Mouse (Mus musculus): ENCODE results near the gene Ibsp.
A peak's percentile ranks its signal among the peaks of the same experiment; 100 is the strongest.

The Ibsp gene

GRCm38 (mm10) chr5:104298994-104299393 is at the start of gene Ibsp:
Gene Ibsp (plus strand): TSS chr5:104299171.
- DNase-seq (ENCODE audit: low spot score) = no peak

DNA sequence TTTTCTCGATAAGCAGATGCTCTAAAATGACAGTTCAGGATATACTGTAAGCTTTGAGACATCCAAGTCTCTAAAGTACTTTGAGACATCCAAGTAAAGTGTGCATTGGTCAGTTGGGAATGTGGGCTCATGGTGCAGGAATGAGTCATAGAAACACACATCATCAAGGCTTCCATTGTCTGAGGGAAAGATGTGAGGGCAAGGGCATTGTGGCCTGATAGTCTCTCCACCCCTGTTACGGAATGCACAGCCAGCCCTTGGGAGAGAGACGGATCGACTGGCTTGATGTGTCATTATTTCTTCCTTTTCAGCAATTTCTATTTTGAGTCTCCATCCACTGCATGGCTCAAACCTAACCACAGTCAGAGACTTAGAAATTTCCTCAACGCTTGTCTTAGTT is 47.2 kb upstream of the Ibsp start:
- DNase-seq (ENCODE audit: low spot score) = no peak

- no peak for DNase-seq (ENCODE audit: low spot score)
These were observed 42.4 kb upstream of the Ibsp start for GRCm38 (mm10) chr5:104256585-104256984.

GRCm38 (mm10) chr5:104261908-104262461 is 37.0 kb upstream of the Ibsp start:
- DNase-seq (ENCODE audit: low spot score) = no peak

DNA sequence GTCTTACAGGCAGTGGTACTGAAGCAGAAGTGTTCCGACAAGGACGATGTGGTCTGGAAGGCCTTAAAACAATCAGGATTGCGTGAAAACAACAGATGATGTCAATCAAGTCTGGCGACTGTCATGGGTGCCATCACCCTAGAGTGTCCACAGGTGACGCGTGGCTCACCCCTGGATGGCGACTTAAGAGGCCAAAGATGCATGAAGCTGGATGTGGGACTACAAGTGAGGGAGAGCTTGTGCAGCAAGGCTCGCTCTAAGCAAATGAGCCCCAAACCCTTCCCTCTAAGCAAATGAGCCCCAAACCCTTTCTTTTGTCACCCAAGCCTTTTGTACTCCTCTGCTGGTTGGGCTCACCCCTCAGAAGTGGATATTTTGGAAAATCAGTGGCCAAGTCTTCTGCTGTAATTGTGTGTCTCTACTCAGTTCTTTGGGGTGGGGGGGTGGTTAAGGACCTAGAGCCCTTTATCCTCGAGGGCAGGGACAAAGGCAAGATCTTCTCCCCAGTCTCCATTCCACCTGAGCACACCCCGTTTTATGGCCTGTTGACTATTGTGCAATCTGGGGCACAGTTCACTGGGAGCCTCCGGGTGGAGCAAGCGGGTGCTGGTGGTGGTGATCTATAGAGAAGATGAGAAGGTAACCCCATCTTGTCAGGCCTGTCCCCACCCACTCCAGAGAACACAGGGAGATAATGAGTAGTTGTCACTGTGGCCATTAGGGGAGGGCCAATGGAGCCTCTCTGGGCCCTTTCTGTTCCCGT is 35.8 kb upstream of the Ibsp start:
- DNase-seq (ENCODE audit: low spot score) = no peak

- no peak for DNase-seq (ENCODE audit: low spot score)
These were observed 4.8 kb upstream of the Ibsp start for GRCm38 (mm10) chr5:104294201-104294600.

DNA sequence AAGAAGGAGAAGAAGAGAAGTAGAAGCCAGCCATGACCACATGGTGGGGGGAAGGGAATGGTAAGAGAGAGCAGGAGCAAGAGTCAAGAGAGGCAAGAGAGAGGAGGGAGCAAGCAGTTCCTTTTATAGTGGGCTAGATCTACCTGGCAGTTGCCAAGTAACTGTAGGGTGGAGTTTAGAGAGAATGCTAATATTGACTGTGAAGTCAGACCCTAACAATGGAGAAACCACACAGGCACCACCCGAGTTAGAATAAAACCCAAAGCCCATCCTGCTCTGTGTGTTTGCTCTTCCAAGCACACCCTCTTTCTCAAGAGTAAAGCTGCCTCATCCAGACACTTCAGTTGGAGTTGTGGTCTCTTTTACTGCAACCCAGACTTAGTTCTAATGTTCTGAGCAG is 15.1 kb downstream of the Ibsp start:
- DNase-seq (ENCODE audit: low spot score) = no peak

DNA sequence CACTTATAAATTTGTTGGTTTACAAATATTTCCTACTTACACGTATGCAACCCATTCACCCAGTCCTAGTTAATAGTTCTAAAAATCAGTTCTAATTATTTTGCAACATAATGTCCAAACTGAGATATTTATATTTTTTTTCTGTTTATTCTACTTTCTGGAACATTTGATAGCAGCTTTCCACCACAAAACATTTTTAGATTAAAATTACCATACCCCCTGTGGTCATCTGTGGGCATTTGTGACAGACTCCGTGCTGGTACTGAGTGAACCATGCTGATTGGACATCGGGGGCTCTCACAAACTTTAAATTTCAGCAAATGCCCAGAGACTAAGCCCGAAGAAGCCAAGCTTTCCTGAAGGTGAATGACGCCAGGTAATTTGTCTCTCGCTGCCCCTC is 26.1 kb downstream of the Ibsp start, which contains the start of gene Mepe:
Gene Mepe, plus strand, starts transcription at position 301 of the 400 bp plus-strand sequence.
- no peak for DNase-seq (ENCODE audit: low spot score)

DNA sequence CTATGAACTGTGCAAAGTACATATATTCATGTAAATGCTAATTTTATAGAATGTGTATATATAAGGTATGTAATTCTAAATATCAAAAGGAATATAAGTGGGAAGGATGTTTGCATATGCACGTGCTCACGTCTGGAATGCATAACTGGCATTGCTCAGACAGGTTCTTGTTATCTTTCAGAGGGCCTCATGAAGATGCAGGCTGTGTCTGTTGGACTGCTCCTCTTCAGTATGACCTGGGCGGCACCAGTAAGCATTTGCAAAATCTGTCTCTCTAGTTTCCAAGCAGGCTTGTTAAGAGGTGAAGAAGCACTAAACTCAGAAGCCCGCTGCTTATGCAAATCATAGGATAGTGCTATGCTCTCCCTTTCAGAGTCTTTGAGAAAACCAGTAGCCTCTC is 27.9 kb downstream of the Ibsp start:
- no peak for DNase-seq (ENCODE audit: low spot score)

- DNase-seq (ENCODE audit: low spot score) = no peak
These were observed 28.4 kb downstream of the Ibsp start for GRCm38 (mm10) chr5:104327389-104327788.

GRCm38 (mm10) chr5:104327876-104328275 is 28.9 kb downstream of the Ibsp start:
- DNase-seq (ENCODE audit: low spot score) = no peak

DNA sequence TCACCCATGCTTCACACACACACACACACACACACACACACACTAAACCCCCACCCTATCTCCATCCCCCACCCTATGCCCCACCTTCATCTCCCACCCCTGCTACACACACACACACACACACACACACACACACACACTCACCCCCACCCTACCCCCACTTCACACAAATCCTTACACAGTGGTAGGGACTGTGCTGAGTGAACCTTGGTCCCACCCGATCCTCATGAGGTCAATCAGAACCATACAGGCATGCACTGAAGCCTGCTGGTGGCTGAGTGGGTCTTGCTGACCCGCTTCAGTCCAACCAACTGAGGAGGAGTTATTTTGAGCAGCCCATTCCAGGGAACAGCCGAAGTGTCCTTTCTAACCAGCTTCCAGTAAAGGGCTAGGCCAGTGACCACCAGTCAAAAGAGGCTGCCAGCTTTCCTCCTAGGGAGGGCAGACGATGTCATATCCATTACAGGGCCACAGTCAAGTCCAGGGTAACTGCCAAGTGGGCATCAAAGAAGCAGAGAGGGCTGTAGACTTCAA is 29.4 kb downstream of the Ibsp start:
- DNase-seq (ENCODE audit: low spot score) = peak; percentile 26

GRCm38 (mm10) chr5:104329381-104329780 is 30.4 kb downstream of the Ibsp start:
- DNase-seq (ENCODE audit: low spot score) = no peak

- DNase-seq (ENCODE audit: low spot score) = peak; percentile 7
These were observed 31.1 kb downstream of the Ibsp start for GRCm38 (mm10) chr5:104330088-104330487.

GRCm38 (mm10) chr5:104332296-104332695 is 33.3 kb downstream of the Ibsp start:
- DNase-seq (ENCODE audit: low spot score) = no peak

GRCm38 (mm10) chr5:104333231-104333640 is 34.3 kb downstream of the Ibsp start:
- DNase-seq (ENCODE audit: low spot score) = peak; percentile 83

DNA sequence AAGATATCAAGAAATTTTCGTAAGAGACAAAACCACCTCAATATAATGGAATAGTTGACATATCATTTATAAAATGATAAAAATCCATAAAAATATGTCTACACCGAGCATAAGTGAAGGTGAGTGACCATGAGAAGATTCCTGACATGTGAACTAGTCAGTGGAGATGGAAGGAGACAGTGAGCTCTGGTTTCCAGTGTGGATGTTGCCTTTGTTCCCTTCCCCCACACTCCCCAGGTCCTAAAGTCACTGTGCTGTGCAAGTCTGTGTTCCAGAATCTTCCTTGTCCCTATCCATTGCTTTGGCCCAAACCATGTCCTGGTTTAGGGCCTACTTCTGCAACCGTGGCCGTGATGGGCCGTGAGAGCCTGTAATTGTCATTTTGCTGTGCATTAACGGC is 34.7 kb downstream of the Ibsp start:
- DNase-seq (ENCODE audit: low spot score) = no peak

DNA sequence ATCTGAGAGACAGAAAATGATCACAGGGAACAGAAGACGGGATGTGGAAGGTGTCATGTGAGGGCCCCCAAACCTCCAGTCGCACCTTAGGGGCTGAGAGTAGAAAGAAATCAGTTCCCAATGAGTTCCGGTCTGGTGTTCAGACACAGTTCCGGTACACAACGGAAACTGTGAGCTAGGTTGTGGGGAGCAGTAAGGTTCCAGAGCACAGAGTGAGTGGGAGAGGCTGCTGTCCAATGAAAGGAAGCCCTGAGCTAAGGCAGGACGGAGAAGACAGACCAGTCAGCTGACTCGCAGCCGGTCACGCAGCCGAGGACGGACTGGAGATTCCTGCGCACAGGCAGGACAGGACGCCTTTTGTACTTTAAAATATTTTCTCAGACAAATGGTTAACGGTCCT is 35.5 kb downstream of the Ibsp start:
- no peak for DNase-seq (ENCODE audit: low spot score)

DNA sequence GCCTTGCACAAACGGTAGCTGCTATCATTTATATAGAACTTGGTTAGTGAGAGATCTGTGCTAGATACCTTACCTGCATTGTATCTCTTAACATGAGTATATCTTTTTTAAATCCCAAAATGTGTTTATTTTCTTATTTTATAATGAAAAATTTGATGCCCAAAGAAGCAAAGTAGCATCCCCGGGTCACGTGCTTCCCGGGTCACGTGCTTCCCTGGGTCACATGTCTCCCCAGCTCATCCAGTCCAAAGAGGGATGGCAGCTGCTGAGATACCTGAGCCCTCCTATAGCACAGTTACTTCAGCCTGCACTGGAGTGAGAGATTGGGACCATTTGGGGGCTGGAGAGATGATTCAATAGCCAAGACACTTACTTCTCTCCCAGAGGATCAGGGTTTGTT is 37.0 kb downstream of the Ibsp start:
- no peak for DNase-seq (ENCODE audit: low spot score)

DNA sequence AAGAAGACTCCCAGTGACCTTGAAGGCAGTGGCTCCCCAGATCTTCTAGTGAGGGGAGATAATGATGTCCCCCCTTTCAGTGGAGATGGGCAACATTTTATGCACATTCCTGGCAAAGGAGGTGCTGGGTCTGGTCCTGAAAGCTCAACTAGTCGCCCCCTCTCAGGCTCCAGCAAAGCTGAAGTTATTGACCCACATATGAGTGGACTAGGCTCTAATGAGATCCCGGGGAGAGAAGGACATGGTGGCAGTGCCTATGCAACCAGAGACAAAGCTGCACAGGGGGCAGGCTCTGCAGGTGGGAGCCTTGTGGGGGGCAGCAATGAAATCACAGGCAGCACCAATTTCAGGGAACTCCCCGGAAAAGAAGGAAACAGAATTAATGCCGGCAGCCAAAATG is 38.5 kb downstream of the Ibsp start:
- DNase-seq (ENCODE audit: low spot score) = no peak

DNA sequence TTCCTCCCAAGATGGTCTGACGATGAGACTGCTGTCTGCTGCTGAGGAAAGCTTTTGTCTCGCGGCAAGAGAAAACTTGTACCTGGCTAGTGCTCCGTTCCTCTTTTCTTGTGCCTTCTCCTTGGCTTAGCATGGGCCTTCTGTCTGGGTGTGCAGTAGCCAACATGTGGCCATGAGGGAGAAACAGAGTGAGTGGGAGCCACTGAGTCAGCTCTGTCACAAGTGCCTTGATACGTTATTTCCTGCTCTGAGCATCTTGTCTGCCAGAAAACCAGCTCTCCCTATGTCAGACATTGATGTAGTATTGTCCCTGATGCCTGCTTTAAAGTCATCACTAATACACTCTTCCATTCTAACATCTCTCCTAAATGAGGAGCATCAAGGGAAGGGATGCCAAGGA is 40.0 kb downstream of the Ibsp start:
- DNase-seq (ENCODE audit: low spot score) = no peak

- DNase-seq (ENCODE audit: low spot score) = peak; percentile 59
These were observed 40.9 kb downstream of the Ibsp start for GRCm38 (mm10) chr5:104339706-104340512.

DNA sequence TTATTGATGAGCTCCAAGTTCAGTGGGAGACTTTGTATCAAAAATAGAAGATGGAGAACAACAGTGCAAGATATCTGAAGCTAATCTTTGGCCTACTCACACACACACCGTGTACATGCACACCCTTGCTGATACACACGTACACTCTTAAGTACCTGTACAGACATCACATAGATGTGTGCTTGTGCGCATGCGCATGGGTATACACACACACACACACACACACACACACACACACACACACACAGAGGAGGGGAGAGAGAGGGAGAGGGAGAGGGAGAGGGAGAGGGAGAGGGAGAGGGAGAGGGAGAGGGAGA is 41.5 kb downstream of the Ibsp start:
- no peak for DNase-seq (ENCODE audit: low spot score)

Measured in testis, postnatal 10 days (tissue).